Mouse (Mus musculus) neutrophil, adult 83 days (primary cell): ENCODE results near the gene Fam57a. TPM values are rescaled to one million over a fixed set of nuclear protein-coding genes. Genes with fewer than 3 reads are reported as not detected.

ENCODE experiments used
- total RNA-seq, 2 experiments: library from RNA; stranded (reverse); gene quantifications; one replicate each; pipeline ENCODE4 v1.2.4; 2023

The Fam57a gene
- total RNA-seq: 1 to 10 TPM; 1.8 to 2.7 TPM

DNA sequence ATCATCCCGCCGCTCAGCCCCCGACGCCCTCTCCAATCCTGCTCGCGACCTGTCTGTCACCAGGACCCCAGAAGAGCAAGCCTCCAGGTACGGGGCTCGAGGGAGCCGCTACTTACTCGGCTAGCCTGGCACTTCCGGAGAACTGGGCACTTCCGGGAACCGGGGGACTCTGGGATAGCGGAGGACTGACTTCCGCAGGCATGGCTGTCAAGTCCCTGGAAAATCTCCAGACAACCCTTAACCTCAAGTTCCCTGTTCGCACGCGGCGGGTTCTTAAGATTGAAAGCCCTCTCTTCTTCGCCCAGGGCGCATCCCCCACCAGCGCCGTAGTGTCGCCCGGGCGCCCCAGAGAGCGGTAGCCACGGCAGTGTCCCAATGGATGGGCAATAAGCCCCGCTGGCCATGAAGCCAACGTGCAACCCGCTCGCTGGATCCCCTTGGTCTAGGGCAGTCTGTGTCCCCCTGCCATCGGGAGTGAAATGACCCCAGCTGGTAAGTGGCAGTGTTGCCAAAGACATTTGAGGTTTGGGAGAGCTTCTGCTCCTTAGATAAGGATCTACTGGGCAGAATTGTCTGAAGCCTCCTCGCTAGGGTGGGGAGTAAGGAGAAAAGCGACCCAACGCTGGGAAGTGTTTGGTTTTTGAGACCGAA lies at the start of gene Fam57a, which contains the start of gene Vps53:
Fam57a (plus strand) TSS at position 177 of the 651 bp plus-strand sequence.
Vps53 (minus strand) TSS at position 153 of the 651 bp plus-strand sequence.

DNA sequence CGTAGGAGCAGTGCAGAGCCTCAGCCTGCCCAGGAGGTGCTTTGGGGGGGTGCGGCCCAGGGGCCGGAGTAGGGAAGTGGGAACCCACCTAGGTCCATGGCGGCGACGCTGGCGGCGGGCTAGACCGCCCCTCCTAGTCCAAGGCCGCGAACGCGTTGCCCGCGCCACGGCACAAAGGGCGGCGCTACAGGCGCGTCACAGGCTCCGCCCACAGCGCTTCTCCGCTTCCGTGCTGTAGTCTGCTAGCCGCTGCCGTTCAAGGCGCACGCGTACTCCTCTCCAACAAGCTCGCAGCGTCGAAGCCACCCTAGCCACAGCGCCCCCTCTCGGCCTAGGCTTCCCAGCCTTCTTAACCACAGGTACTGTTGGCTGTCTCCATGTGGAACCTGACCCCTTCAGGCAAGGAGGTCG lies 37.9 kb downstream of the Fam57a start, which contains the start of the genes Dbil5 and Gemin4:
Dbil5 (plus strand) TSS at position 219 of the 411 bp plus-strand sequence.
Gemin4 (minus strand) TSS at position 275 of the 411 bp plus-strand sequence.

DNA sequence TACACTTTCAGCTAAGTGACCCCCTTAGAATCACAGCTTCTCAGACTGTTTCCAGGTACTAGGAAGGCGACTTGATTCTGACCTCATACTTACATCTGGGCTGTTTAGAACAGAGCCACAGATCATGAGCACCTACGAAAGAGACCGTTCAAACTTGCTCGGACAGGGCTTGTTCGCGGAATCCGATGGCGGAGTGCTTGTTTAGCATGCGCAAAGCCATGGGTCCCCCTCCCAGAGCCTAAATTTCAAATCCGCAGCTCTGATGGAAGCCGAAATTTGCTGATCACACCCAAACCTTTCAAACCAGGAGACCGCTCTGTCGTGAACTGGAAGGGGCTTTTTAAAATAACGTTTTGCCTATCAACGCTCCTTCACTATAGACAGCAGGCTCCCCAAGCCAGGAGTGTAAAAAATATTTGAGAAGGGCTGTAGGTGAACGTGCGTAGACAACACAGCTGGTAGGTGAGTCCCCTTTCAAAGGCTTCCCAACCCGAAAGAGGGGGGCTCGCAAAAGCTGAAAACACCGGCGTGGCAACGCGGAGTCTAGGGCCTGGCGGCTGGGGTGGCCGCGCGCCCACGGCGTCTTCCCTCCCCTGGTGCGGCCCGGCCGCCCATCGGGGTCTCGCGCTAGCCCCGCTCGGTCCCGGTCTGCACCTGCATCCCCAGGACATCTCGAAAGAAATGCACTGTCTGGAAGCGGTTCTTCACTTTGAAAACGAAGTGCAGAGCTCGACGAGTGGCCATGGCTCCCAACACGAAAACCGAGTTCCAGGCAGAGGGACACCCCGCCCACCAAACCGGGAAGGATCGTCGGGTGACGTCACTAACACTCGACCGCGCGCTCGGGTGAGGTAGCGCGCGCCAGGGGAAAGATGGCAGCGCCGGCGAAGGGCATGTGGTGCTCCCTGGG lies 63.7 kb downstream of the Fam57a start, which contains the start of the genes Mrm3 and Glod4:
Mrm3 (plus strand) TSS at position 815 of the 910 bp plus-strand sequence.
Glod4 (minus strand) TSS at position 825 of the 910 bp plus-strand sequence.

Other genes starting within 250 kb of the Fam57a start
- 1 to 10 TPM; 3.5 to 3.6 TPM for gene Rph3al, start 241.2 kb upstream of the Fam57a start, total RNA-seq
- not detected for gene 1700016K19Rik, start 179.8 kb upstream of the Fam57a start, total RNA-seq
- 100 to 1,000 TPM; 147 to 158 TPM for gene Rflnb, start 151.9 kb upstream of the Fam57a start, total RNA-seq
- gene Vps53, start within 50 bp of the Fam57a start, total RNA-seq: 10 to 100 TPM; 34.8 to 36.5 TPM
- not detected for gene Dbil5, start 37.9 kb downstream of the Fam57a start, total RNA-seq
- 1 to 10 TPM; 2.1 to 2.5 TPM for gene Gemin4, start 38.0 kb downstream of the Fam57a start, total RNA-seq
- gene Mrm3, start 64.0 kb downstream of the Fam57a start, total RNA-seq: 1 to 10 TPM; 3.7 to 3.8 TPM
- 10 to 100 TPM; 25.1 to 27.9 TPM for gene Glod4, start 64.1 kb downstream of the Fam57a start, total RNA-seq
- 10 to 100 TPM; 19.8 to 20.4 TPM for gene Nxn, start 219.5 kb downstream of the Fam57a start, total RNA-seq
- 10 to 100 TPM; 10.0 to 12.2 TPM for gene Timm22, start 227.3 kb downstream of the Fam57a start, total RNA-seq